9 mouse cellular contexts compared by ENCODE assay signal in the genomic region with DNA sequence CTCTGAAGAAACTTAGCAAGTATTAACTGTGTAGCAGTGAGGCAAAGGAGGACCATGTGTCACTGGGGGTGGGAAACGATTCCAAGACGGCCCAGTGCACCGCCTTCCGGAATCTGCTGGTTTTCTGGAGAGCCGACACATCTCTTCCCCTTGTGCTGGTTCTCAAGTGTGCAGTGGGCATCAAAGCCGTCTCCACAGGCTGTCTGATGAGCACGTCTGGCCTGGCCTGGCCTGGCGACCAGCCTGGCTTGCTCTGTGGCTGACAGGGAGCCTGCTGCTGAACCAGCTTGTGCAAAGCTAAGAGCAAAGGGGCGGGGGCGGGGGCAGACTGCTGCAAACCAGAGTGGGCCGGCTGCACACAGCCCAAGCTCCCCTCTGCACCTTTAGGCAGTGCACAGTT. TPM values are rescaled to one million over a fixed set of nuclear protein-coding genes. Genes with fewer than 3 reads are reported as not detected.
DNase-seq lines count a peak whose midpoint lies in the region; ATAC-seq lines count a peak whose summit lies in the region.
"Had no signal": no experiment of that assay in that cellular context is flagged by ENCODE, and none has a peak within 500 bp of the region (broad histone marks: within the 10 kb centered on the region; RNA-seq: fewer than 3 reads in every experiment).

No protein-coding gene starts in this region.

- peak; percentile 94 for DNase-seq in heart, adult 11 months
- no peak for DNase-seq in heart, adult 8-10 months (ENCODE audit: low spot score)
- no peak for DNase-seq in lung, postnatal 25 days (ENCODE audit: low spot score)
- no peak for DNase-seq in right cerebral cortex, adult 2 months (ENCODE audit: low spot score in 2 of 2)
- no peak for DNase-seq in left cerebral cortex, postnatal 14 days (ENCODE audit: low spot score in 2 of 2)
- DNase-seq: thymus, adult 2 months had no signal

- H3K9me3 ChIP-seq in lung, embryonic 16.5 days (ENCODE audit: control insufficient read depth, low read length): no peaks in the 10 kb centered on the region
- no peaks in the 10 kb centered on the region for H3K9me3 ChIP-seq in embryonic facial prominence, embryonic 12.5 days
- no peaks in the 10 kb centered on the region for H3K9me3 ChIP-seq in midbrain, embryonic 16.5 days (replicated peaks; ENCODE audit: control insufficient read depth, low read length, poor library complexity, severe bottlenecking)

- no peak overlapping the region for H3K4me2 ChIP-seq in lung, embryonic 16.5 days (ENCODE audit: low read depth, low read length)
- H3K4me2 ChIP-seq in embryonic facial prominence, embryonic 12.5 days (replicated peaks): no peak overlapping the region
- H3K4me2 ChIP-seq in midbrain, embryonic 16.5 days (ENCODE audit: low read length): no peak overlapping the region

- H3K27ac ChIP-seq in lung, embryonic 16.5 days (ENCODE audit: low read length): no peak overlapping the region
- H3K27ac ChIP-seq in embryonic facial prominence, embryonic 12.5 days: peak overlapping the region; percentile 82; the same call in 1 of the 2 replicates
- no peak overlapping the region for H3K27ac ChIP-seq in midbrain, embryonic 16.5 days (ENCODE audit: low read length)

- peak; percentile 21; the same call in 1 of the 2 replicates for ATAC-seq in lung, embryonic 16.5 days (ENCODE audit: low read depth)
- no peak for ATAC-seq in embryonic facial prominence, embryonic 12.5 days (ENCODE audit: insufficient number of reproducible peaks, insufficient read depth, low FRiP score, low TSS enrichment)
- ATAC-seq in midbrain, embryonic 16.5 days: no peak

- intact Hi-C loops in left cerebral cortex, postnatal 14 days (cut with DNase I): loop anchor here (5.0 kb wide), 1 partner anchor 38 kb away; no protein-coding TSS in a partner anchor

- WGBS in lung, embryonic 16.5 days: 46% methylated on average over 11 of the region's 11 CpGs
- 53% methylated on average over 11 of the region's 11 CpGs for WGBS in embryonic facial prominence, embryonic 12.5 days
- WGBS in midbrain, embryonic 16.5 days: 43% methylated on average over 11 of the region's 11 CpGs

- peaks cover 42% of the 10 kb centered on the region for H3K4me1 ChIP-seq in lung, embryonic 16.5 days (replicated peaks; ENCODE audit: control insufficient read depth, insufficient read depth, low read length)
- peaks cover 54% of the 10 kb centered on the region for H3K4me1 ChIP-seq in embryonic facial prominence, embryonic 12.5 days
- peaks cover 19% of the 10 kb centered on the region for H3K4me1 ChIP-seq in midbrain, embryonic 16.5 days (ENCODE audit: control insufficient read depth, insufficient read depth, low read length)

- no peak overlapping the region for H3K4me3 ChIP-seq in lung, embryonic 16.5 days (ENCODE audit: low read length)
- no peak overlapping the region for H3K4me3 ChIP-seq in embryonic facial prominence, embryonic 12.5 days
- no peak overlapping the region for H3K4me3 ChIP-seq in midbrain, embryonic 16.5 days (ENCODE audit: low read depth, low read length)

- H3K9ac ChIP-seq in lung, embryonic 16.5 days (ENCODE audit: low read length): peak overlapping the region; percentile 33; the same call in 1 of the 2 replicates
- 0 out of 2 replicates have a peak overlapping the region, but pooled peaks have one; percentile 7 for H3K9ac ChIP-seq in embryonic facial prominence, embryonic 12.5 days
- H3K9ac ChIP-seq in midbrain, embryonic 16.5 days (ENCODE audit: low read depth, low read length): peak overlapping the region; percentile 22; the same call in 1 of the 2 replicates

- H3K36me3 ChIP-seq in lung, embryonic 16.5 days (ENCODE audit: control insufficient read depth, insufficient read depth, low read length): 0 out of 2 replicates have a peak, but pooled peaks cover 6% of the 10 kb centered on the region
- peaks cover 4% of the 10 kb centered on the region; the same call in 1 of the 2 replicates for H3K36me3 ChIP-seq in embryonic facial prominence, embryonic 12.5 days
- H3K36me3 ChIP-seq in midbrain, embryonic 16.5 days (ENCODE audit: control insufficient read depth, insufficient read depth, low read length): peaks cover 4% of the 10 kb centered on the region; the same call in 1 of the 2 replicates

- no peaks in the 10 kb centered on the region for H3K27me3 ChIP-seq in lung, embryonic 16.5 days (ENCODE audit: control insufficient read depth, insufficient read depth, low read depth, low read length)
- H3K27me3 ChIP-seq in embryonic facial prominence, embryonic 12.5 days: no peaks in the 10 kb centered on the region
- H3K27me3 ChIP-seq in midbrain, embryonic 16.5 days (ENCODE audit: control insufficient read depth, insufficient read depth, low read depth, low read length): no peaks in the 10 kb centered on the region

RNA-seq across cellular contexts. Expression of gene Sec14l1, which starts 14.5 kb away (rescaled TPM):
- 10 to 100 TPM; 61.1 to 74.3 (median 69.2) TPM for total RNA-seq in heart, adult 8-10 months (2022)
- 74.5 and 76.5 TPM in 2 replicates for polyA plus RNA-seq in lung, embryonic 16.5 days (2015; fragmentation: Nextera tagmentation; extraction: Ambion mirVana)
- 55.6 and 61.0 TPM in 2 replicates for polyA plus RNA-seq in embryonic facial prominence, embryonic 12.5 days (2016; fragmentation: Nextera tagmentation; extraction: Ambion mirVana)
- polyA plus RNA-seq in midbrain, embryonic 16.5 days (2015; fragmentation: Nextera tagmentation; extraction: Ambion mirVana): 60.7 and 63.4 TPM in 2 replicates
- total RNA-seq in left cerebral cortex, postnatal 14 days (2021): 100 to 1,000 TPM; 172 to 175 TPM
